Mouse (Mus musculus): ENCODE measurements around the gene Cenpa. TPM values are rescaled to one million over a fixed set of nuclear protein-coding genes. Genes with fewer than 3 reads are reported as not detected.

The Cenpa gene
- polyA plus RNA-seq (2014; fragmentation: Illumina TruSeq; extraction: RNeasy Lipid Tissue Mini Kit (QIAGEN cat#74804); ENCODE audit: low read depth, low replicate concordance) = 59.8 TPM

DNA sequence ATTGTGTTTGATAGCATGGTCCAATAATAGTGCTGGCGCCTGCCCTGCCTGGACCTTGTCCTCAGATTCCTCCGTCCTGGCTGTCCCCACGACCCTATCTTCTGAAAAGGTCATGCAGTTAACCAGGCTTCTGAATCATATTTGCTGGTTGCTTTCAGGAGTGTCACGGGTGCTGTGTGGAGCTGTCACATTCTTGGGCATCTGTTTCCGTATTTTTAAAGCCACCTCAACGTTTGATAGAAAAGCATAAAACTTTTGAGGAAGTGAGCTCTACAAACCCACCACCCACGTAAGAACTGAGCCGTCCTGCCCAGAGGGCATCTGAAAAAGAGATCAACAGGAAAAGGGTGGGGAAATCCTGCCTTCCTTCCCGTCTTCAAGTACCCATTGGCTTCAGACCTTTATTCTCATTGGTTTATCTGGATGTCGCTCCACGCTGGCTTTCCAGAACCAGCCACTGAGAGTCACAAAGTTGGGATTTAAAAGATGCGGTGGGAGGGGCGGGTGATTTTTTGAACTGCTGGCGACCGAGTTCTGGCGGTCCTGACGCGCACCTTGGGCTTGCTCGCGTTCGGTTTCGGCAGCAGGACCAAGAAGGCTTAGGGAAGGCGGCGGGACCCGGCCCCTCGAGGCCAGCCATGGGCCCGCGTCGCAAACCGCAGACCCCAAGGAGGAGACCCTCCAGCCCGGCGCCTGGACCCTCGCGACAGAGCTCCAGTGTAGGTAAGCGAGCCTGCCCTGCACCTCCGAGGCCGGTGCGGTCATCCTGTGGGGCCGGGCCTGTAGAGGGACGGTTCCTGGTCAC lies at the start of gene Cenpa:
TSS of gene Cenpa (plus strand) at position 387 of the 805 bp plus-strand sequence.

DNA sequence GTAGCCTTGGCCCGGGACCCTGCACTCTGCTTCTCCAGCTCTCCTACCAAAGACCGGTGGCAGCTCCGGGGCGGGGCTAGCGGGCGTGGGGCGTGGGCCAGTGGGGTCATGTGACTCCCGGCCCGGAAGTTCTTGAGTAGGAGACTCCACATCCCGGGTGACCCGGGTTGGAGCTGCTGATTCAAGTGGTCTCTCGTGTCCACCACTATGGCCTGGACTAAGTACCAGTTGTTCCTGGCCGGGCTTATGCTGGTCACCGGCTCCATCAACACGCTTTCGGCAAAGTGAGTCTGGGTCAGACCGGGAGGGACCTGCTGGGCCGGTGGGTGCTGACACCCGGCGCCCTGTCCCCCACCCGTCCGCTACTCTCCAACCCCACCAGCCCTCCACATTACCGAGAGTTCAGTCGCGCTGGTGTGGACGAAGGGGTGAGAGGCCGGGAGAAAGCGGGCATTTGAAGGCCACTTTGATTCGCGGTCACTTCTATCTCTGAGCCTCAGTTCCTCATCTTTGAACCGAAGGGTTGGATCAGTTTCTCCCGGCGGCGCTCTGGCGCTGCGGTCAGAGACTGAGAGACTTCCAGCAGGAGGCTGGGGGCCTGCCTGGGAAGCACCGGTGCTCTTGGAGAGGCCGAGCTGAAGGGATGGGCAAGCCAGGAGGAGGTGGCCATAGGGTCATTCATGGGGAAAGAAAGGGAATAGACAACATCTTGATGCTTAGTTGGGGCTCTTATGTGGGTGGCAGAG lies 18.6 kb upstream of the Cenpa start, which contains the start of gene Slc35f6:
TSS of gene Slc35f6 (plus strand) at position 119 of the 746 bp plus-strand sequence.

DNA sequence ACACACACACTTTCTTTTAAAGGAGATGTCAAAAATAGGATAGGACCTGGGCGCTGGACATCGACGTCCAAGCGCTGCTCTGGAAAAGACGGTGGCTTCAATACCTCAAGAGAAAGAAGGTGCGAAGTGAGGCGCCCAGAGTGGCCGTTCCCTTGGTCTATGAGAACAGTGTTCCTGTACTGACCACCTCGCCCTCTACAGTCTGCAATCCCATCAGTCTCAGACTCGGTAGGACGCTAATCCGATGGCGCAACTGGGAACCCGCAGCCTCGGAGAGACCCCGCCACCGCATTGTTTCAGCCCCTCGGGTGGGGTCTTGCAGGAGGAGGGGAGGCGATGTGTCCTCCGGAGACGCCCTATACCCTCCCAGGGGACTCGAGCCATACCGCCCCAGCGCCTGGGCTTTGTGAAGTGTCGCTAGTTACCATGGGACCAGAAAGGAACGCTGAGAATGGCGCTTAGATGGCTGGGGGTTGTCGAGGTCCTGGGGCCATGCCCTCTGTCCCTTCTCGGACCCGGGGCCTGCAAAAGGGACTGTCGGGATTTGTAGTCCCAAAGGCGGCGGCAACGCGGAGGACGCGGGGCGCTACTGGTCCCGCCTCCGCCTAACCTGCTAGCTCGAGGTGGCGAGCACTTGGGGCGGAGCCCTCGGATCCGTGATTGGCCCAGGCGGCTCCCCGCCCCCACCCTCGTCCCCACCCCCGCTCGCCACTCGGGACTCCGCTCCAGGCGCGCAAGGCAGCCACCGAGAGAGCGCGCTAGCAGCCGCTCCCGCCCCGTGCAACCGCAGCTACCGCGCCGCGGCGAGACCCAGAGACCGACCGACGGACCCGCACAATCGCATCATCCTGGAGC lies 44.8 kb downstream of the Cenpa start, which contains the start of gene Dpysl5:
TSS of gene Dpysl5 (plus strand) at position 418 of the 855 bp plus-strand sequence.

Other genes with a start within 250 kb of the Cenpa start
- not detected for gene Otof, start 204.8 kb upstream of the Cenpa start, polyA plus RNA-seq (2014; fragmentation: Illumina TruSeq; extraction: RNeasy Lipid Tissue Mini Kit (QIAGEN cat#74804); ENCODE audit: low read depth, low replicate concordance)
- gene 1700001C02Rik, start 200.7 kb upstream of the Cenpa start, polyA plus RNA-seq (2014; fragmentation: Illumina TruSeq; extraction: RNeasy Lipid Tissue Mini Kit (QIAGEN cat#74804); ENCODE audit: low read depth, low replicate concordance) = not detected
- gene Cib4, start 120.9 kb upstream of the Cenpa start, polyA plus RNA-seq (2014; fragmentation: Illumina TruSeq; extraction: RNeasy Lipid Tissue Mini Kit (QIAGEN cat#74804); ENCODE audit: low read depth, low replicate concordance) = not detected
- gene Kcnk3, start 78.6 kb upstream of the Cenpa start, polyA plus RNA-seq (2014; fragmentation: Illumina TruSeq; extraction: RNeasy Lipid Tissue Mini Kit (QIAGEN cat#74804); ENCODE audit: low read depth, low replicate concordance) = 165 TPM
- 58.7 TPM for gene Slc35f6, start 18.8 kb upstream of the Cenpa start, polyA plus RNA-seq (2014; fragmentation: Illumina TruSeq; extraction: RNeasy Lipid Tissue Mini Kit (QIAGEN cat#74804); ENCODE audit: low read depth, low replicate concordance)
- 0.76 TPM for gene Dpysl5, start 44.8 kb downstream of the Cenpa start, polyA plus RNA-seq (2014; fragmentation: Illumina TruSeq; extraction: RNeasy Lipid Tissue Mini Kit (QIAGEN cat#74804); ENCODE audit: low read depth, low replicate concordance)
- 45.6 TPM for gene Mapre3, start 147.9 kb downstream of the Cenpa start, polyA plus RNA-seq (2014; fragmentation: Illumina TruSeq; extraction: RNeasy Lipid Tissue Mini Kit (QIAGEN cat#74804); ENCODE audit: low read depth, low replicate concordance)
- 39.4 TPM for gene Tmem214, start 201.2 kb downstream of the Cenpa start, polyA plus RNA-seq (2014; fragmentation: Illumina TruSeq; extraction: RNeasy Lipid Tissue Mini Kit (QIAGEN cat#74804); ENCODE audit: low read depth, low replicate concordance)
- 4.8 TPM for gene Agbl5, start 221.9 kb downstream of the Cenpa start, polyA plus RNA-seq (2014; fragmentation: Illumina TruSeq; extraction: RNeasy Lipid Tissue Mini Kit (QIAGEN cat#74804); ENCODE audit: low read depth, low replicate concordance)
- 169 TPM for gene Ost4, start 241.0 kb downstream of the Cenpa start, polyA plus RNA-seq (2014; fragmentation: Illumina TruSeq; extraction: RNeasy Lipid Tissue Mini Kit (QIAGEN cat#74804); ENCODE audit: low read depth, low replicate concordance)
- 27.9 TPM for gene Emilin1, start 246.6 kb downstream of the Cenpa start, polyA plus RNA-seq (2014; fragmentation: Illumina TruSeq; extraction: RNeasy Lipid Tissue Mini Kit (QIAGEN cat#74804); ENCODE audit: low read depth, low replicate concordance)

Measured in heart, adult 10 weeks (tissue).